Mouse (Mus musculus): ENCODE measurements around the gene Fgf16. TPM values are rescaled to one million over a fixed set of nuclear protein-coding genes. Genes with fewer than 3 reads are reported as not detected.

Fgf16 gene
- total and polyA plus RNA-seq, 2 experiments = not detected

GRCm38 (mm10) chrX:105767932-105768331 is 3.9 kb downstream of the Fgf16 start:
- H3K4me1 ChIP-seq (ENCODE audit: control insufficient read depth, insufficient read depth, low read length) = no peaks in the 10 kb centered on the region; the same call in 1 of the 2 replicates
- no peaks in the 10 kb centered on the region for H3K36me3 ChIP-seq (ENCODE audit: control insufficient read depth, insufficient read depth, low read length)
- H3K9ac ChIP-seq (ENCODE audit: low read depth, low read length) = no peak overlapping the region
- TF ChIP-seq POLR2A (IDR thresholded peaks at IDR 0.05; ENCODE audit: extremely low read depth, insufficient read depth, low read length) (no peak), CTCF (IDR thresholded peaks at IDR 0.05; ENCODE audit: low read depth, low read length) (no peak)
- H3K27me3 ChIP-seq (ENCODE audit: control insufficient read depth, insufficient read depth, low read length) = peaks cover 17% of the 10 kb centered on the region; the same call in 1 of the 2 replicates
- H3K4me3 ChIP-seq (ENCODE audit: insufficient read depth, low read depth, low read length) = no peak overlapping the region
- no peaks in the 10 kb centered on the region for H3K79me2 ChIP-seq (ENCODE audit: control insufficient read depth, insufficient read depth, low read length)
- WGBS = 72% methylated on average over 3 of the region's 3 CpGs
- no peak for DNase-seq (ENCODE audit: extremely low read depth, low read depth, low spot score)
- H3K27ac ChIP-seq (replicated peaks; ENCODE audit: insufficient read depth, low read depth, low read length) = no peak overlapping the region

- Histone ChIP-seq H3K36me3 (ENCODE audit: control insufficient read depth, insufficient read depth, low read length) (no peaks in the 10 kb centered on the region), H3K4me3 (ENCODE audit: insufficient read depth, low read depth, low read length) (no peak overlapping the region), H3K9ac (ENCODE audit: low read depth, low read length) (no peak overlapping the region), H3K79me2 (ENCODE audit: control insufficient read depth, insufficient read depth, low read length) (no peaks in the 10 kb centered on the region), H3K4me1 (ENCODE audit: control insufficient read depth, insufficient read depth, low read length) (no peaks in the 10 kb centered on the region), H3K27me3 (ENCODE audit: control insufficient read depth, insufficient read depth, low read length) (no peaks in the 10 kb centered on the region), H3K27ac (replicated peaks; ENCODE audit: insufficient read depth, low read depth, low read length) (no peak overlapping the region)
- no peak for DNase-seq (ENCODE audit: extremely low read depth, low read depth, low spot score)
- 93% methylated on average over 5 of the region's 5 CpGs for WGBS
- TF ChIP-seq CTCF (IDR thresholded peaks at IDR 0.05; ENCODE audit: low read depth, low read length) = no peak
- no peak for TF ChIP-seq POLR2A (IDR thresholded peaks at IDR 0.05; ENCODE audit: extremely low read depth, insufficient read depth, low read length)
These were observed 9.2 kb downstream of the Fgf16 start for GRCm38 (mm10) chrX:105773281-105773680.

DNA sequence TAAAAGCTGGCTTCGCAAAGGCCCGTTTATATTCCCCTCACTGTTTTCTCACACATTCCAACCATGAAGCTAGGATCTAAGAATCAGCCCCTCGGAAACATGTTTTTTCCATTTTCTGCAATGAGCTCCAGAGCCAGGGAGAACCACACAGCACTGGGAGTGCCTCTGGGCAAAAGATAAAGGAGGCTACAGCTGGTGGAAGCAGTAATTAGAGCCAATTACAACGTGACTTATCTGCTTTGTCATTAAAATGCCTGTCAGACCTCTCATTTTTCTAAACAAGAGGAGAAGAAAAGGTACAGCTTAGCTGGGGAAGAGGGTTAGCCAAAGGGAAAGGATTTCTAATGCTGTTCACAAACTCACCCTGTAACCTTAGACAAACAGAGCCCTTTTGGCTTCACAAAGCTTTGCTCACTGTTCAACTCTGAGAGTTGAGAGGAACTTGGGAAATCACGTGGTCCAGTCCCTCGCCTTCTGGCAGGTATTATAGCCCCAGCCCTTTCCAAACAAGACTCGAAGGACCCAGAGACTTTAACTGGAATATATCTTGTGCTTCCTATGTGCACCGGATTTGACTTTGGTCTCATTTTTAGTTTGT is 30.8 kb downstream of the Fgf16 start:
- peak; percentile 6 for DNase-seq (ENCODE audit: extremely low read depth, low read depth, low spot score)
- H3K27me3 ChIP-seq (ENCODE audit: control insufficient read depth, insufficient read depth, low read length) = no peaks in the 10 kb centered on the region
- no peak for TF ChIP-seq CTCF (IDR thresholded peaks at IDR 0.05; ENCODE audit: low read depth, low read length)
- TF ChIP-seq POLR2A (IDR thresholded peaks at IDR 0.05; ENCODE audit: extremely low read depth, insufficient read depth, low read length) = no peak
- H3K36me3 ChIP-seq (ENCODE audit: control insufficient read depth, insufficient read depth, low read length) = peaks cover 3% of the 10 kb centered on the region; the same call in 1 of the 2 replicates
- no peak overlapping the region for H3K27ac ChIP-seq (replicated peaks; ENCODE audit: insufficient read depth, low read depth, low read length)
- H3K9ac ChIP-seq (ENCODE audit: low read depth, low read length) = no peak overlapping the region
- no peaks in the 10 kb centered on the region for H3K79me2 ChIP-seq (ENCODE audit: control insufficient read depth, insufficient read depth, low read length)
- no peak overlapping the region for H3K4me3 ChIP-seq (ENCODE audit: insufficient read depth, low read depth, low read length)
- no peaks in the 10 kb centered on the region for H3K4me1 ChIP-seq (ENCODE audit: control insufficient read depth, insufficient read depth, low read length)
- 52% methylated on average over 8 of the region's 8 CpGs for WGBS

DNA sequence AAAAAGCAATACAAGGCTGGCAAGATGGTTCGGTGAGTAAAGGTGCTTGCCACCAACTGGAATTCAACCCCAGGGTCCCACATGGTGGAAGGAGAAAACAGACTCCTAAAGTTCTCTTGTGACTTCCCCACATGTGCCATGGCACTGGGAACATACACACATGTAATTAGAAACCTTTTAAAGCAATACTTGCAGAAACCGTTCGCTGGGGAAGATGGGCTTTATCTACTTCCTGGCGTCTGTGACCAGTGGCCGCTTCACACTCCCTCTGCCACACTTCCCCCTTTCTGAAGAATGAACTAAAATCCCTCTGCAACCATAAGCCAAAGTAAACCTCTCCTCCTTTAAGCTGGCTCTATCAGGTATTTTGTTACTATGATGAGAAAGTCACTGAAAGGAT is 60.4 kb downstream of the Fgf16 start:
- no peak for TF ChIP-seq CTCF (IDR thresholded peaks at IDR 0.05; ENCODE audit: low read depth, low read length)
- TF ChIP-seq POLR2A (IDR thresholded peaks at IDR 0.05; ENCODE audit: extremely low read depth, insufficient read depth, low read length) = no peak
- no peak for DNase-seq (ENCODE audit: extremely low read depth, low read depth, low spot score)
- 67% methylated on average over 5 of the region's 5 CpGs for WGBS
- no peaks in the 10 kb centered on the region for H3K79me2 ChIP-seq (ENCODE audit: control insufficient read depth, insufficient read depth, low read length)
- H3K4me1 ChIP-seq (ENCODE audit: control insufficient read depth, insufficient read depth, low read length) = no peaks in the 10 kb centered on the region
- H3K27me3 ChIP-seq (ENCODE audit: control insufficient read depth, insufficient read depth, low read length) = no peaks in the 10 kb centered on the region
- H3K4me3 ChIP-seq (ENCODE audit: insufficient read depth, low read depth, low read length) = no peak overlapping the region
- H3K36me3 ChIP-seq (ENCODE audit: control insufficient read depth, insufficient read depth, low read length) = peaks cover 30% of the 10 kb centered on the region
- no peak overlapping the region for H3K27ac ChIP-seq (replicated peaks; ENCODE audit: insufficient read depth, low read depth, low read length)
- no peak overlapping the region for H3K9ac ChIP-seq (ENCODE audit: low read depth, low read length)

Other genes with a start within 250 kb of the Fgf16 start
- 78.1 and 81.2 TPM in 2 replicates for gene Atrx, start 165.1 kb downstream of the Fgf16 start, total RNA-seq (2014; rRNA removed)
- 10.5 and 11.8 TPM in 2 replicates for gene Atrx, start 165.1 kb downstream of the Fgf16 start, polyA plus RNA-seq (2012; rRNA removed)
- 55.3 and 57.7 TPM in 2 replicates for gene Magt1, start 247.6 kb downstream of the Fgf16 start, total RNA-seq (2014; rRNA removed)
- gene Magt1, start 247.6 kb downstream of the Fgf16 start, polyA plus RNA-seq (2012; rRNA removed) = 8.9 and 9.3 TPM in 2 replicates